Mouse (Mus musculus): Measurements from ENCODE around the gene Pusl1.

Pusl1 gene

DNA sequence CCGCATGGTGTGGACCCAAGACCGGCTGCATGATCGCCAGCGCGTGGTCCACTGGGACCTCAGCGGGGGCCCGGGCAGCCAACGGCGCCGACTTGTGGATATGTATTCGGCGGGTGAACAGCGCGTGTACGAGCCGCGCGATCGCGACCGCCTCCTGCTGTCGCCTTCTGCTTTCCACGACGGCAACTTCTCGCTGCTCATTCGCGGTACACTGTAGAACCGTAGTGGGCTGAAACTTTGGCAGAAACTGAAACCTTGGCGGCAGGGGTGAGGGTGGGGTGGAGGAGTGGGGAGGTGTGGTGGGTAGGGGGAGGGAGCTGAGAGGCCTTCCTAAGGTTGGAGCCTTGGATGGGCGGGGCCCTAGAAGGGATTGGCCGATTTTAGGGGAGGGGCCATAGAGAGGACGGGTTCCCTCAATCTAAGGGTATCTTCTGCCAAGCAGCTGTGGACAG lies 50.6 kb downstream of the Pusl1 start:
- no peak for DNase-seq

DNA sequence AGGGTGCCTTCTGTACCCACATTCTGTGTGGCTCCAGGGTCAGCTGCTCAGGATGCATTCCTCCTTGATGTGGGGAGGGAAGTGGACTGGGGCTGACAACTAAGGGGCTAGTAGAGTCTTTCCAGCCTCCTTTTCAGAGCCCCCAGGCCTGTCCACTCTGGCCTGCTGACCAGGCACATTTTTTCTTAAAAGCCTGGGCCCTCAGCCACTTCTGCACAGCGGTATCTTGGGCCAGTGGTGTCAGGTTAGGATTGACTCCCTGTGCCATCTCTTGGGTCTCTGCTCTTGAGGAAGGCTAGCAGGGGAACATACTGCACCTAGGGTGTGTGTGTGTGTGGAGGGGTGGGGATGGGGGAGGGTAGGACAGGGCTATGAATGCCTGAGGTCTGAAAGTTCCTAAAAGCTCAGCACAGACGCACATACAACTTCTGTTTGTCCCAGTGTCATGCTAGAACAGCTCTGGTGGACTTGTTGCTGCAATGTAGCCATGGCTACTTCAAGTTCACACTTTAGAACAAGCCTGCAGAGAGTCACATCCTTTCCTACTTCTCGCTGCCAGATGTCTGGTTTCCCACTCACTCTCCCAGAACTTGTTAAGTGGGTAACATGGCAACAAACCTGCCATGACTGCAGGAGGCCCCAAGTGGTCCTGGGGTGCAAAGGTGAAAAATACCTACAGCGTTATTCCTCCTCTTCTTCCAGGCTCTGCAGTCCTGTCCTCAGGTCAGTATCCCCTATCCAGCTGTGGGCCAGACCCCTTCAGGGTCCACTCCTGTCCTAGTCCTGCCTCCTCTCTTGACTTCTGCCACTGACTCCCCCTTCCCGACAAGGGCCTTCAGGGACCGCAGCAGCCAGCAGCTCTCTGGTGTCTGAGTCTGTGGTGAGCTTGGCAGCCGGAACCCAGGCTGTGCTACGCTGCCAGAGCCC lies 51.2 kb downstream of the Pusl1 start:
- DNase-seq: no peak

DNA sequence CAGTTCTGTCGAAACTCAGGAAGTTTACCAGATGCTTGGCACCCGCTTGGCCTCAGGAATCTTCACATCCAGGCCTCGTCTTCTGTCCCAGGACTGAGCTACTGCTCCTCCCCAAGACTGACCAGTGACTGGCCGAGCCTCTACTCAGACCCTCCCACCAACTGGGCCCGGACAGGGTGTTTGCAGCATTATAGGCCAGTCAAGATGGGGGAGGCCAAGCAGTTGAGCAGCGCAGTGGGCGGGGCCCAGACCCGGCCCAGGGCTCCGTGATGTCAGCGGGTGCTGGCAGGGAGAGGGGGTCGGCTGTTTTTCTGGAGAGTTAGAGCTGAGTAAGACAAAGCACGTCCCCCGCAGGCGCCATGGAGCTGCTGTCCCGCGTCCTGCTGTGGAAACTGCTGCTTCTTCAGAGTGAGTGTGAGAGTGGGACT lies 52.1 kb downstream of the Pusl1 start, which contains the start of gene Mxra8:
Gene Mxra8, plus strand, starts transcription at position 198 of the 428 bp plus-strand sequence.
- no peak for DNase-seq

DNA sequence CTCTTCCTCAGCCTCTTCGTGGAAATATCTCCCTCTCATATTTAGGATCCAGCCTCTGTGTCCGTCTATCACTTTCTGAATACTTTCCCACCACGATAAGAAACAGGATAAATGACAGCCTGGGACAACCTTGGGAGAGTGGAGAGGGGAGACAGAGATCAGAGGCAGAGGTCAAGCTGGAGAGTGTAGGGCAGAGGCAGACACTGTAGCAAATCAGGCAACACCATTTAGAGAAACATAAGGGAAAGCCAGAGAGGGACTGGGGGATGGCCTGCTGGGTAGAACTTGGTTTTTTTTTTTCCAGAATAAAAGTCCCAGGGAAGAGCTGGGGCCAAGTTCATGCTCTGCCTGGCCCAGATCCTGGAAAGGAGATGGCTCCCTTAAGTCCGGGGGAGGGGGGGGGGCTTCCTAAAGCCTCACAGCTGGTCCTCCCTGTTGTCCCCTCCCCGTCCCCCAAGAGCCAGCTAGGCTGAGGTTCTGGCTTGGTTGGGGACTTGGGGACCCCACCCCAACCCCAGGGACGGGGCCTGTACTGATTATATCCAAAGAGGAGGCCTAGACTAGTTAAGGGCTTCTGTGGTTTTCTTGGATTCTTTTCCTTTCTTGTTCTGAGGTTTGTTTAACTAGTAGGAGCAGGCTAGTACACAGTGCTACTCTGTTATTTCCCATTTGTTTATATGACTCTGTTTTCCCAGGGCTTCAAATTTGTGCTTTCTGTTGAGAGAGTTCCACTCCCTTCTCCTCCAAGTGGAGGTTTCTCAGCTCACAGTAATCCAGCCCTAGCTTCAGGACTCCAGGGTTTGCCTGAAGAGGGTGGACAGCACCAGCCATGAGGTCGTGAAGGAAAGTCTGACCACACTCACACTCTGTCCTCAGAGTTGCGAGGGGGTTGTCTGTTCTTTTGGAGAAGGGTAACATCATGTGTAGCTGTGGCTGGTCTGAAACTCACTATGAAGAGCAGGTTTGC lies 53.1 kb downstream of the Pusl1 start:
- no peak for DNase-seq

Measured in right cerebral cortex, adult 18-20 months (tissue).